Mouse (Mus musculus): ENCODE results near the gene Copa. TPM values are rescaled to one million over a fixed set of nuclear protein-coding genes. Genes with fewer than 3 reads are reported as not detected.

Gene Copa
- polyA plus RNA-seq, 1 experiment from 2014 or later = 238 TPM

DNA sequence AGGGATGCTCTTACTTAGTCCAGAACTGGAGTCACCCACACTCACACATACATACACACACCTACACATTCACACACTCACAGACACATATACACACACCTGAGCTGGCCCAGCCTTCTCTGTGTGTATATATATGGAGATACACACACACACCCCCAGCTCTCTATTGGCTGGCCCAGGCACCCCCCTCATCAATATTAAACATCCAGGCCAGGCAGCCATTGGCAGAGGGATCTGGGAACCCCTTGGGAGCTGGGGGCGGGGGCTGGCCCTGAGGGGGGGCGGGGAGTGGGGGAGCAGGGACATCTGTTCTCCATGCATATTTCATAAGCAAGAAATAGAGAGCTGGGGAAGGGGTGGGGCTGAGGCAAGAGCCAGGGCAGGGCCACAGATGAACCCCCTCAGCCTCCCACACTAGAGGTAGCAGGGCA, 24.8 kb upstream of the Copa start, which contains the start of gene Nhlh1:
Gene Nhlh1 (minus strand): TSS at position 83 of the 431 bp plus-strand sequence.
- Histone ChIP-seq H3K4me3 (replicated peaks; ENCODE audit: low read length) (no peak within 1 kb of the TSS), H3K4me2 (ENCODE audit: low read depth, low read length) (no peak within 1 kb of the TSS), H3K36me3 (ENCODE audit: control insufficient read depth, insufficient read depth, low read length) (no peaks in the 10 kb centered on the region), H3K4me1 (ENCODE audit: control insufficient read depth, insufficient read depth, low read length) (no peaks in the 10 kb centered on the region; the same call in 1 of the 2 replicates), H3K9me3 (replicated peaks; ENCODE audit: control insufficient read depth, low read length) (no peaks in the 10 kb centered on the region), H3K27me3 (ENCODE audit: control insufficient read depth, insufficient read depth, low read length) (peaks cover 18% of the 10 kb centered on the region), H3K9ac (ENCODE audit: low read length) (no peak within 1 kb of the TSS), H3K27ac (ENCODE audit: low read length) (no peak within 1 kb of the TSS)
- no peak for ATAC-seq (ENCODE audit: insufficient read depth, low FRiP score)
- 43% methylated on average over 2 of the region's 2 CpGs for WGBS

DNA sequence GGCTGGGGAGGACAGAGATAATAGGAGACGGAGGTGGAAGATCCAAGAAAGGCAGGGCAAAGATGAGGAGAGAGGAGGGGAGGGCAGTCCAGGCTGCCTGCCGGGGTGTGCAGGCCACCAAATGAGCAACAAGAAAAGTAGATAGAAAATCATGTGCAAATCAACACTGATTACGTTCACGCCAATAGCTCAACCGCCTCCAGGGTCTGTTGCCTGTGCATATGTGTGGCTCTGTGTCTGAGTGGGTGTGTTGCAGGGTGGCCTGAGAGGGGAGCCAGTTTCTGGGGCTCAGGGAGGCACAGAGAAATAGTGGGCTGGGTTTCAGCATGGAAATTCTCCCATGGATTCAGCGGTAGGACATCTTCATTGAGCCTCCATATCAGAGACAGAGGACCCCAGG, 24.0 kb upstream of the Copa start:
- H3K9me3 ChIP-seq (replicated peaks; ENCODE audit: control insufficient read depth, low read length) = no peaks in the 10 kb centered on the region
- 70% methylated on average over 6 of the region's 6 CpGs for WGBS
- H3K4me3 ChIP-seq (replicated peaks; ENCODE audit: low read length) = no peak overlapping the region
- no peak overlapping the region for H3K4me2 ChIP-seq (ENCODE audit: low read depth, low read length)
- no peak for ATAC-seq (ENCODE audit: insufficient read depth, low FRiP score)
- no peaks in the 10 kb centered on the region for H3K36me3 ChIP-seq (ENCODE audit: control insufficient read depth, insufficient read depth, low read length)
- H3K27ac ChIP-seq (ENCODE audit: low read length) = no peak overlapping the region
- H3K4me1 ChIP-seq (ENCODE audit: control insufficient read depth, insufficient read depth, low read length) = no peaks in the 10 kb centered on the region; the same call in 1 of the 2 replicates
- no peak overlapping the region for H3K9ac ChIP-seq (ENCODE audit: low read length)
- peaks cover 11% of the 10 kb centered on the region for H3K27me3 ChIP-seq (ENCODE audit: control insufficient read depth, insufficient read depth, low read length)

DNA sequence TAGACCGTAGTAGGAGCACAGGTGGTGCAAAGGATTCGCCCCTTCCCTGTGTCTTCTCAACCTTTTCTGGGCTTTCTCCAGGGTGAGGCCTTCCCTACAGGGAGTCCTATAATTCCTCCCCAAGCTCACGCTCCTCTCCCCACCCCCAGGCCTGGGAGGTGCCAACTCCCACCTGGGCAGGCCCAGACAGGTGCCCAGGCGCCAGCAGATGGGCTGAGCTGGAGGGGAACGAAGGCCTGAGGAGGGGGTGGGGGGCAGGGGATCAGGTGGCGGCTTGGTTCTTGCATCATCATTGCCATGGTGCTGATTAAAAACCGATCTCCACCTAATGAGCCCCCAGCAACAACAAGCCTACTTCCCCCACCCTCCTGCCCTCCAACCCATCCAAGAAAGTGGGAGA, 23.5 kb upstream of the Copa start:
- Histone ChIP-seq H3K27me3 (ENCODE audit: control insufficient read depth, insufficient read depth, low read length) (peaks cover 6% of the 10 kb centered on the region; the same call in 1 of the 2 replicates), H3K27ac (ENCODE audit: low read length) (no peak overlapping the region), H3K9me3 (replicated peaks; ENCODE audit: control insufficient read depth, low read length) (no peaks in the 10 kb centered on the region), H3K4me3 (replicated peaks; ENCODE audit: low read length) (no peak overlapping the region), H3K9ac (ENCODE audit: low read length) (no peak overlapping the region), H3K4me2 (ENCODE audit: low read depth, low read length) (no peak overlapping the region), H3K36me3 (ENCODE audit: control insufficient read depth, insufficient read depth, low read length) (no peaks in the 10 kb centered on the region), H3K4me1 (ENCODE audit: control insufficient read depth, insufficient read depth, low read length) (no peaks in the 10 kb centered on the region; the same call in 1 of the 2 replicates)
- ATAC-seq (ENCODE audit: insufficient read depth, low FRiP score) = no peak
- WGBS = 69% methylated on average over 7 of the region's 7 CpGs

DNA sequence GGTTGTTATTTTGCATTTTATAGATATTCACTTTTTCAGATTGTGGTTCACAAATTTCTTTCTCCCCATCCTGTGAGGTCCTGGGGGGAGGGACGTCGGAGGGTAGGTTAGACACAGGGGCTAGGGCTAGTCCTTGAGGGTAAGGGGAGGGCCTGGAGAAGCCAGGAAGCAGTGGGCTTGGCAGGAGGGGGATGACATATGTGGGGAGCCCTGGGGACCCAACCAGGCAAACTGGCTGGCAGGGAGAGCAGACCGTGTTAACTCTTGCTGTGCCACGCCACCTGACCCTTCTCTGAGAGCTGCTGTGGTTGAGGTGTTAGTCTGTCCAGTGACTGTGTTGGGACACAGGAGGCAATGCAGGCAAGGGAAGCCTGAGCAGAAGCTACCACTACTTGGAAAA, 21.7 kb upstream of the Copa start:
- no peak overlapping the region for H3K4me2 ChIP-seq (ENCODE audit: low read depth, low read length)
- peaks cover 7% of the 10 kb centered on the region; the same call in 1 of the 2 replicates for H3K36me3 ChIP-seq (ENCODE audit: control insufficient read depth, insufficient read depth, low read length)
- 54% methylated on average over 4 of the region's 4 CpGs for WGBS
- H3K9me3 ChIP-seq (replicated peaks; ENCODE audit: control insufficient read depth, low read length) = no peaks in the 10 kb centered on the region
- H3K9ac ChIP-seq (ENCODE audit: low read length) = no peak overlapping the region
- H3K4me3 ChIP-seq (replicated peaks; ENCODE audit: low read length) = no peak overlapping the region
- H3K27me3 ChIP-seq (ENCODE audit: control insufficient read depth, insufficient read depth, low read length) = no peaks in the 10 kb centered on the region
- no peak for ATAC-seq (ENCODE audit: insufficient read depth, low FRiP score)
- H3K27ac ChIP-seq (ENCODE audit: low read length) = no peak overlapping the region
- H3K4me1 ChIP-seq (ENCODE audit: control insufficient read depth, insufficient read depth, low read length) = no peaks in the 10 kb centered on the region; the same call in 1 of the 2 replicates

- H3K9me3 ChIP-seq (replicated peaks; ENCODE audit: control insufficient read depth, low read length) = no peaks in the 10 kb centered on the region
- WGBS = 31% methylated on average over 8 of the region's 8 CpGs
- peaks cover 12% of the 10 kb centered on the region for H3K36me3 ChIP-seq (ENCODE audit: control insufficient read depth, insufficient read depth, low read length)
Measured at GRCm38 (mm10) chr1:172061217-172061616, 21.1 kb upstream of the Copa start.

DNA sequence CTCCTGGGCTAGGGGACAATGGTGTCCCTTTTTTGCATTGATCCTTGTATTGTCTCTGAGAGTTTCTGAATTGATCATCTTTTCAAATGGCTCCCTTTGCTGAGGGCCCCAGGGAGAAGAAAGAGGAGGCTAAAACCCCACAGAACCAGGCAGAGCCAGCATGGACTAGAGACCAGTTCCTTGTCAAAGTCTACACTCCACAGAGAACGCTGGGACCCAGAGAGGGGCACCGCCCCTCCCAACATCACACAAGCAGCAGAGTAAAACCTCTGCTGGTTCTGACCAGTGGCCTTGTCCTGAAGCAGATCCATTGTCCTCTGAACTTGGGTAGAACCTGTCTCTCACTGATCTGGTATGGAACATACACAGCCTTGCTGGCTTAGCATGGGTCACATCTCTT, 20.2 kb upstream of the Copa start:
- no peak overlapping the region for H3K4me3 ChIP-seq (replicated peaks; ENCODE audit: low read length)
- H3K36me3 ChIP-seq (ENCODE audit: control insufficient read depth, insufficient read depth, low read length) = peaks cover 15% of the 10 kb centered on the region
- no peaks in the 10 kb centered on the region for H3K9me3 ChIP-seq (replicated peaks; ENCODE audit: control insufficient read depth, low read length)
- no peak for ATAC-seq (ENCODE audit: insufficient read depth, low FRiP score)
- no peaks in the 10 kb centered on the region; the same call in 1 of the 2 replicates for H3K4me1 ChIP-seq (ENCODE audit: control insufficient read depth, insufficient read depth, low read length)
- no peak overlapping the region for H3K27ac ChIP-seq (ENCODE audit: low read length)
- no peaks in the 10 kb centered on the region for H3K27me3 ChIP-seq (ENCODE audit: control insufficient read depth, insufficient read depth, low read length)
- WGBS = 80% methylated on average over 2 of the region's 2 CpGs
- no peak overlapping the region for H3K4me2 ChIP-seq (ENCODE audit: low read depth, low read length)
- no peak overlapping the region for H3K9ac ChIP-seq (ENCODE audit: low read length)

More at GRCm38 (mm10) chr1:172061217-172061616, 21.1 kb upstream of the Copa start:
- Histone ChIP-seq H3K27ac (ENCODE audit: low read length) (no peak overlapping the region), H3K4me2 (ENCODE audit: low read depth, low read length) (no peak overlapping the region), H3K9ac (ENCODE audit: low read length) (no peak overlapping the region), H3K27me3 (ENCODE audit: control insufficient read depth, insufficient read depth, low read length) (no peaks in the 10 kb centered on the region), H3K4me1 (ENCODE audit: control insufficient read depth, insufficient read depth, low read length) (no peaks in the 10 kb centered on the region; the same call in 1 of the 2 replicates), H3K4me3 (replicated peaks; ENCODE audit: low read length) (no peak overlapping the region)
- no peak for ATAC-seq (ENCODE audit: insufficient read depth, low FRiP score)

DNA sequence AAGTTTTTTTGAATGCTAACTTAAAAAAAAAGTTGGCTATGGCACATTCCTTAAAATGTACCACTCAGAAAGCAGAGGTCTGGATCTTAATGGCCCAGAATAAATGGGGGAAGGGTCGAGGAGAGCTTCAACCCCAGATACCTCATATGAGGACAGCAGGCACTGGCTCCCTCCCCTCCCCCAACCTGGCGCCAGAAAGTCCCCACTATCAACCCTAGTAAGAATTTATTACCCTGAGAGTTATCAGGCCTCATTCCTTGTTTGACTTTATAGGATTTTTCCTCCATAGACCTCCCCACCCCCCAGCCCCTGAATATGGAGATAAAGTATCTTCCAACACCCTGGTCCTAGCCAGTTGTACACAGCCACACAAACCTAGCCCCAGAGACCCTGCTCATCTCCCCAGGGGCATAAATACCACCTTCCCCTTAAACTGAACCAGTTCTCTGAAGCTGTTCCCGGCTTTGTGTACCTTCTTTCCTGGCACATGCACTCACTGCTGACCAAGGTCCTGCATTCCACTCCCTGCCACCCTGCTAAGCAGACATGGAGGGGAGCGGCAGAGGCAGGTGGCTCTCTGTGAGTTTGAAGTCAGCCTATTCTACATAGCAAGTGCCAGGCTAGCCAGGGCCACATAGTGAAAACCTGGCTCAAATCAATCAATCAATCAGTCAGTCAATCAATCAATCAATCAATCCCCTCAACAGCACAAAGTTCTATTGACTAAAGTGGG, 18.9 kb upstream of the Copa start:
- H3K4me2 ChIP-seq (ENCODE audit: low read depth, low read length) = no peak overlapping the region
- ATAC-seq (ENCODE audit: insufficient read depth, low FRiP score) = no peak
- H3K9me3 ChIP-seq (replicated peaks; ENCODE audit: control insufficient read depth, low read length) = no peaks in the 10 kb centered on the region
- no peaks in the 10 kb centered on the region; the same call in 1 of the 2 replicates for H3K4me1 ChIP-seq (ENCODE audit: control insufficient read depth, insufficient read depth, low read length)
- no peaks in the 10 kb centered on the region for H3K27me3 ChIP-seq (ENCODE audit: control insufficient read depth, insufficient read depth, low read length)
- no peak overlapping the region for H3K9ac ChIP-seq (ENCODE audit: low read length)
- H3K4me3 ChIP-seq (replicated peaks; ENCODE audit: low read length) = no peak overlapping the region
- no peak overlapping the region for H3K27ac ChIP-seq (ENCODE audit: low read length)
- H3K36me3 ChIP-seq (ENCODE audit: control insufficient read depth, insufficient read depth, low read length) = peaks cover 18% of the 10 kb centered on the region
- 33% methylated on average over 4 of the region's 4 CpGs for WGBS

GRCm38 (mm10) chr1:172064613-172065141, 17.7 kb upstream of the Copa start:
- no peak overlapping the region for H3K4me2 ChIP-seq (ENCODE audit: low read depth, low read length)
- no peak overlapping the region for H3K9ac ChIP-seq (ENCODE audit: low read length)
- H3K4me1 ChIP-seq (ENCODE audit: control insufficient read depth, insufficient read depth, low read length) = no peaks in the 10 kb centered on the region; the same call in 1 of the 2 replicates
- ATAC-seq (ENCODE audit: insufficient read depth, low FRiP score) = no peak
- no peaks in the 10 kb centered on the region for H3K27me3 ChIP-seq (ENCODE audit: control insufficient read depth, insufficient read depth, low read length)
- H3K27ac ChIP-seq (ENCODE audit: low read length) = no peak overlapping the region
- H3K9me3 ChIP-seq (replicated peaks; ENCODE audit: control insufficient read depth, low read length) = no peaks in the 10 kb centered on the region
- WGBS = 73% methylated on average over 13 of the region's 13 CpGs
- H3K36me3 ChIP-seq (ENCODE audit: control insufficient read depth, insufficient read depth, low read length) = peaks cover 22% of the 10 kb centered on the region
- no peak overlapping the region for H3K4me3 ChIP-seq (replicated peaks; ENCODE audit: low read length)

DNA sequence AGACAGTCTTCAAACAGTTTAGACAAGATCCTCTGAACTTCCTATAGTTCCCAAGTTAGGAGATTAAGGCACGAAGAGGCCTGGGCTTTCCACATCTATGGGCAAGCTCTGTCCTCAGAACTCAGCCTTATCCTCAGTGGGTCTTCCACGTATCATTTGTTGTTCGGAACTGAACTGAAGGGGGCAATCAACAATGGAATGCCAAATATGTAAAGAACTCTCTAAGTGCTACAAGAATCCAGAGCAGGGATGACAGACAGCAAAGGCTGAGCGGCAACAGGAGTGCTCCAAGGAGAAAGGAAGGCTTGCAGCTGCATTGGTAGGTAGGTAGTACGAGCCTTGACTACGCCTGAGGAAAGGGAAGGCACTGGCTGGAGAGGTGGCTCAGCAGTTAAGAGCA, 12.1 kb upstream of the Copa start:
- H3K36me3 ChIP-seq (ENCODE audit: control insufficient read depth, insufficient read depth, low read length) = peaks cover 61% of the 10 kb centered on the region
- H3K9me3 ChIP-seq (replicated peaks; ENCODE audit: control insufficient read depth, low read length) = no peaks in the 10 kb centered on the region
- H3K4me1 ChIP-seq (ENCODE audit: control insufficient read depth, insufficient read depth, low read length) = no peaks in the 10 kb centered on the region
- H3K4me2 ChIP-seq (ENCODE audit: low read depth, low read length) = no peak overlapping the region
- H3K27me3 ChIP-seq (ENCODE audit: control insufficient read depth, insufficient read depth, low read length) = no peaks in the 10 kb centered on the region
- no peak overlapping the region for H3K9ac ChIP-seq (ENCODE audit: low read length)
- no peak for ATAC-seq (ENCODE audit: insufficient read depth, low FRiP score)
- WGBS = 62% methylated on average over 6 of the region's 6 CpGs
- no peak overlapping the region for H3K27ac ChIP-seq (ENCODE audit: low read length)
- H3K4me3 ChIP-seq (replicated peaks; ENCODE audit: low read length) = no peak overlapping the region
